Mouse (Mus musculus) heart, postnatal 0 days (tissue): Measurements from ENCODE around the gene Tnfaip1.

ENCODE experiments used
- CTCF ChIP-seq: IDR thresholded peaks from 2 replicates; pipeline ENCODE4 v1.5.1; 2016; ENCODE audit warnings: antibody characterized with exemption, control low read depth, low read depth
- EP300 ChIP-seq: IDR thresholded peaks from 2 replicates; pipeline ENCODE4 v1.6.1; 2016; ENCODE audit warnings: antibody characterized with exemption, low read depth

GRCm38 (mm10) chr11:78582848-78583247, 46.7 kb upstream of the Tnfaip1 start:
- TF ChIP-seq EP300 (no peak), CTCF (no peak)
